Mouse (Mus musculus): Measurements from ENCODE around the gene Slc16a12.

DNA sequence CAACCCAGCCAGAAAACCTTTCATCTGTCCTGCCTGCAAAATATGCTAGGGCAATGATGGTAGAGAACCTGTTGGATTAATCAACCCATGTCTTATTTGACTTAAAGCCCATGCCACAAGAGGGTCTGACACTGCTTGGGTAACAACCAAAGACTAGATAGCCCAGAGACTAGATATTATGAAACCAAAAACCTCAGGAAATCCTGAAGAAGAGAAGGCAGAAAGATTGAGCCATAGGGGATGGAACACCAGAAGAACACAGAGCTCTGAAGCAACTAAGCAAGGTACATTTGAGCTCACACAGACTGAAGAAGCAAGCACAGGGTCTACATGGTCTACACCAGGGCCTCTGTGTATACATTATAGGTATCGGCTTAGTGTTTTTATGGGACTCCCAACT is 31.9 kb upstream of the Slc16a12 start:
- TF ChIP-seq CTCF (IDR thresholded peaks at IDR 0.05; ENCODE audit: borderline replicate concordance, extremely low read depth, insufficient read depth, insufficient read length) = no peak
- no peak for TF ChIP-seq POLR2A (IDR thresholded peaks at IDR 0.05; ENCODE audit: borderline replicate concordance, extremely low read depth, insufficient read depth, insufficient read length, poor library complexity, severe bottlenecking)

All from brain, embryonic 14.5 days (tissue).